Mouse (Mus musculus) liver, adult 2 months (tissue): ENCODE data around the gene D13Ertd608e.

Experiments used
- CTCF ChIP-seq: fragments of 200-500 bp; IDR thresholded peaks from 2 replicates; pipeline ENCODE4 v1.5.1; 2011; ENCODE audit warnings: low read depth, low read length, control low read depth
- POLR2A ChIP-seq: fragments of 200-500 bp; IDR thresholded peaks from 2 replicates; pipeline ENCODE4 v1.6.1; 2011; ENCODE audit warnings: low read length, control low read depth; ENCODE audit not compliant: insufficient read depth; ENCODE audit errors: extremely low read depth

GRCm38 (mm10) chr13:119808937-119809336, 26.9 kb upstream of the D13Ertd608e start:
- TF ChIP-seq CTCF (no peak), POLR2A (no peak)
